Mouse (Mus musculus) spleen, postnatal 0 days (tissue): Measurements from ENCODE around the gene Ubc. TPM values are rescaled to one million over a fixed set of nuclear protein-coding genes. Genes with fewer than 3 reads are reported as not detected.

ENCODE experiments used
- polyA plus RNA-seq: library from polyadenylated mRNA; unstranded; fragments of >200 nt; fragmentation: Nextera tagmentation; extraction: Ambion mirVana; gene quantifications from 2 replicates; pipeline ENCODE4 v1.2.1, GENCODE M21; 2015

The Ubc gene
- 427 and 428 TPM in 2 replicates for polyA plus RNA-seq

DNA sequence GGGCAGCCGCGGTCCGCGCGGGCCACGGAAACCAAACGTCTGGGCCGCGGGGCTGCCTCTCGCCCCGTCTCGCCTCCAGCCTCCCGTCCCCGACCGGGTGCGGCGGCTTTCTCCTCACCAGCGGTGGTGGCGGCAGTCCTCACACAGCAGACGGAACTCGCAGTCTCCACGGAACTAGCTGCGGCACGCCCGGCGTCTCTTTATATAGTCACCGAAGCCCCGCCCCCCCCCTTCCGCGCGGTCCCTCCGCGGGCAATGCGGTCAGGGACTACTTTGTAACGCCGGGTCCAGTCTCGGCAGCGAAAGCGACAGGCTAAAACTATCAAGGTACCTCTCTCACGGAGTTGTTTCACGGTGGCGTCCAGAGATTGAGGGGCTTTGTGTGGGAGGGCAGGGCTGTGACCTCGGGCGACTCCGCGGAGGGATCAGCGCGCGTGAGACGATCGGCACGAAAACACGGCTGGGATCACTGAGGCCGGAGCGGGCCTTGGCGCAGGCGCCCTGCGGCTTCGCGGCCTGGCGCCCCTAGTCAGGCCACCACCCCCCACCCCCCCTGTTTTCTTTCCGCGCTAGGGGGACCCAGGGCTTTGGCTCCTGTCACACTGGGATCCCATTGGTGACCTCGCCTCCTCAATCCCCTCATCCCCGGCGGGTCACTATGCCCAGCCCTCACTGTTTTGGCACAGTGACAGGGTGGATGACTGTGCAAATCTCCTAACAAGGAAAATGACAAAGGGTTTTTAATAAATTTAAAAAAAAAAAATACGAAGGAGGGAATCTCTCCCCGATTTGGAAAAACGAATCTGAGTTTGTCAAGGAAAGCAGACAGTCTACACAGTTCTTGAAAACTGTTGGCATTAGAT is at the start of gene Ubc:
Gene Ubc, minus strand, starts transcription at position 624 of the 863 bp plus-strand sequence.

DNA sequence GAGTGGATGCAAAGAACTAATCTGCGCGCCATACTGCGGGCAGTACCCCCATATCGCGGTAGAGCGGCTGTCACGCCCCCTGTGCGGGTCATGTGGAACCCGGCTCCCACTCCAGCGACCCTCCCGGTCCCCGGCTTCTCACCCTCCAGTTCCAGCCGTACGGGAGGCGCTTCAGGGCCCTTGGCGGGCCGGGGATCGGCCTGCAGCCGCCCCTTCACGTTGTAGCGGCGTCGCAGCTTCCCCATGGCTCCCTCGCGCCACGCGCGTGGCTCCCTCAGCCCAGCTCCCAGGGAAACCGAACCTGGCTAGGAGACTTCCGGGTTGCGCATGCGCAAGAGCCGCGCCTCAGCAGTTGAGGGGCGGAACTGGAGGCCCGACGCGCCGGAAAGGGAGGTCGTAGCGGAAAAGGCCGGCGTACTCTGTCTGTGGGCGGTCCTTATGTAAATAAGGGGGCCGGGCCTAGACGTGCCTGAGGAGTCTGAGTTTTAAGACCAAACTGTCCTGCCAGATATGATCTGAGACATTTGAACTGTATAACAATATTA is 43.9 kb upstream of the Ubc start, which contains the start of gene Dhx37:
Gene Dhx37, minus strand, starts transcription at position 329 of the 545 bp plus-strand sequence.

DNA sequence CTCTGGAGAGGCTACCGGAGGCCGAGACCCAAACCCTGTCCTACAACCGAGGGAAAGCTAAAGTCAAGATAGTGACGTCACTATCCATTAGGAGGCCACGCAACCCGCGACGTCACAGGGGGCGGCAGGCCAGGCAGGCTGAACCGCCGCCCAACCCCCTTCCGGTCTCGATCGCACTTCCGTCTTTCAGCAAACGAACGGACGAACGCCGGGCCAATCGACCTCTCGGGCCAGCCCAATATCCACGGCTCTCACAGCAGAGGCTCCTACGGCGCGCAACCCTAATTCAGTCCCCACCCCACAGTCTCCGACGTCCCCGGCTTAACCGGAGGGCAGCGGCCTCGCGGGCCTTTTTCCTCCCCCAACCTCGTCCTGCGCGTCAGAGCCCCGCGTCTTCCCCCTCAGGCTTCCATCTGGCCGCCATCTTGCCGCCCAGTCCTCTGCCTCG is 847 bp downstream of the Ubc start, which contains the start of gene Gm10382:
Gene Gm10382, plus strand, starts transcription at position 192 of the 448 bp plus-strand sequence.

DNA sequence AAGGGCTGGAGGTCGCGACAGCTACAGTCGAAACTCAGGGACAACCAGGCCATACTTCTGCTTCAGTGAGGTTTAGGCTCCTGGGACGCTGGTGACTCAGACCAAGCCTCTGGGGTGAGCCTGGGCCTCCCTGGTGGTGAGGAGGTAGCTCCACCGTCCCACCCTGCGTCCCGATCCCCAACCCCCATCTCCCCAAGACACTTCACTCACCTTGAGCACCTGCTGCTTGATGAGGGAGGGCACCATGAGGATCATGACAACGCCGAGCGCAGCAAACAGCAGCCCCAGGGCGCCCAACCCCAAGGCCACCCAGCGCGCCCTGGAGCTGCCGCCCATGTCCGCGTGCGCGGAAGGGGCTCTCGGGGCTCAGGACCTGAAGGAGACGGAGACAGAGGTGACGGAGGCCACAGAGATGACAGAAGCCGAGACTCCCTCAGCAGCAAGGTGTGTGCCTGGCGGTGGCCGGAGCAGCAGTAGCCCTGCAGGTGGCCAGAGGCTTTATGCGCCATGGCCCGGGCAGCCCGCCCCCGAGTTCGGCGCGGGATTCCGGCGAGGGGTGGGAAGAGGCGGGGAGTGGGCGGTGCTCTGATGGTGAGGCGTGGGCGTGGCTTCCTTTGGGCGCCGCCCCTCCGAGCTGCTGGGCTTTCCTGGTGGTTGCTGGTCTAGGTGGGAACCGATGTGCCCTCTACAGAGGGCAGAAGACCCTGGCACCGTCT is 49.3 kb downstream of the Ubc start, which contains the start of gene Scarb1:
Gene Scarb1, minus strand, starts transcription at position 548 of the 716 bp plus-strand sequence.

Other genes starting within 250 kb of the Ubc start
- gene Ncor2, start 211.0 kb downstream of the Ubc start, polyA plus RNA-seq, result 7.1 and 10.7 TPM in 2 replicates
- 52.7 and 56.7 TPM in 2 replicates for gene Scarb1, start 49.1 kb downstream of the Ubc start, polyA plus RNA-seq
- gene Gm10382, start 880 bp downstream of the Ubc start, polyA plus RNA-seq, result 0.42 and 0.52 TPM in 2 replicates
- gene Dhx37, start 43.9 kb upstream of the Ubc start, polyA plus RNA-seq, result 5.3 and 7.9 TPM in 2 replicates
- gene Bri3bp, start 51.4 kb upstream of the Ubc start, polyA plus RNA-seq, result 43.0 TPM in 2 replicates
- gene Aacs, start 85.6 kb upstream of the Ubc start, polyA plus RNA-seq, result 7.7 and 11.4 TPM in 2 replicates
- 0.04 TPM in 1 of 2 replicates, not detected in the other for gene Tmem132b, start 141.6 kb upstream of the Ubc start, polyA plus RNA-seq